Mouse (Mus musculus): Measurements from ENCODE around the gene Pkm.
A peak's percentile ranks its signal among the peaks of the same experiment; 100 is the strongest.

Pkm gene

DNA sequence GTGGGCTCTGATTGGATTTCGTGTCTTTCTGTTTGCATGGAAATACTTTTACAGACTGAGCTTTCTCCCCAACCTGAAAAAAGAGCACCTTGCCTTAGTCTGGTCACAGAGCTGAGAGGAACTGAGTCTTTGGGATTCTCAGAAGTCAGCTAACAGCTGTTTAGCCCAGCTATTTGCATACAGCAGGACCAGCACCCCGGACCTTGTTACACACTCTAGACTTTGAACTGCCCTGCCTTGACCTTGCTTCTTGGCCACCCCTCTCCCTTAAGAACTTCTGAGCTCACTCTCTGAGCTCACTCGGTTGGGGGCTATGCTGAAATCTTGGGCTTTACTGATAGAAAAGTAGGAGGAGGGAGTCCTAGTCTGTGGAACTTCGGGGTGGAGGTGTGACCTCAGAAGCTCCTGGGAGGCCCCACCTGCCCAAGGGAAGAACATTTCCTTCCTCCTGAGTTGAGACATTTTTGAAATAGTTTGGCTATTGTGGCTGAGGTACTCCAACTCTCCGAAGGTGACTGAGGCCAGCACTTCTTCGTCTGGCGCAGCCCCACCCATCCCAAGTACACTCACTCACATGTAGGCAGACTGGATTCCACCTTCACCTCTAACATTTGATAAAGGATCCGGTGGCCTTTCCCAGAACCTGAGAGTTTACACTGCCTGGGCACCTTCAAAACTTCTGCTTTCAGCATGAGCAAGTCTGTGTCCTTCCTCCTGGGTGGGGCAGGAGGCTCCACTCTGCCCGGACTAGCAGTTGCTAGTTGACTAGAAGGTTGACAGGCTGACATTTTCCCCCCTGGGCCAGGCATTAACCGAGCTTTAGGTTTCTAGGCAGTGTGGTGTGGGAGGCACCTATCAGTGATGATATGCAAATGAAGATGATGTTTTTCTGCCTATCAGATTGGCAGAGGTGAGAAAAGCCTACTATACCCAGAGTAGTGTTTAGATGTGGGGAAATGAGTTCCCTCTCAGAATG lies 51.0 kb downstream of the Pkm start:
- DNase-seq (ENCODE audit: low spot score) = no peak

- peak; percentile 60 for DNase-seq (ENCODE audit: low spot score)
These were observed 53.1 kb downstream of the Pkm start for GRCm38 (mm10) chr9:59709225-59709624.

- no peak for DNase-seq (ENCODE audit: low spot score)
These were observed 60.2 kb downstream of the Pkm start for GRCm38 (mm10) chr9:59716275-59716898.

- no peak for DNase-seq (ENCODE audit: low spot score)
These were observed 62.1 kb downstream of the Pkm start for GRCm38 (mm10) chr9:59718237-59718636.

- no peak for DNase-seq (ENCODE audit: low spot score)
These were observed 65.0 kb downstream of the Pkm start for GRCm38 (mm10) chr9:59721144-59721543.

DNA sequence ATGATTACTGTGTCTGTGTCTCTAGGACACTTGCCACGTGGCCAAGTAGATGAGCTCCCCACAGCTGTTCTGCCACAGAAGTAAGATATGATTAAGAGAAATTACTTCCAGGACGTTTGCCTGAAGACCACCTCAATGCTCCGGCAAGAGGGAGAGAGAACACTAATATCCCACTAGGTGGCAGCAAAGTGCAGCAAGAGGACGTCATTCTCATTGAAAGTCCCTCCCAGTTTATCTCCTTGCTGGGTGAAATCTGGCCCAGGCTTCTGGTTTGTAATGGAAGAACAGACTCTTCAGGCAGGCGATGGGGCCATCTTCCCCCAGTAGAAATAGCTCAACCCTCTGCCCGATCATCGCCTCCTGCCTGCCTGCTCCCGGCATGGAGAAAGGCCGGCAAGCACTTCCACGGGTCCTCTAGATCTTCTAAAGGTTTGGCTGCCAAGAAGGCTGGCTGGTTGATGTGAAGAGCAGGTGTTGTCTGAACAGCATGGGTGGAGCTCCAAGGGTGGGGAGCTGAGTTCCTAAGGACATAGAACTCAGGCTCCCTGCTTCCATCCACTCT lies 67.0 kb downstream of the Pkm start:
- peak; percentile 67 for DNase-seq (ENCODE audit: low spot score)

GRCm38 (mm10) chr9:59723791-59724442 lies 67.7 kb downstream of the Pkm start:
- peak; percentile 71 for DNase-seq (ENCODE audit: low spot score)

DNA sequence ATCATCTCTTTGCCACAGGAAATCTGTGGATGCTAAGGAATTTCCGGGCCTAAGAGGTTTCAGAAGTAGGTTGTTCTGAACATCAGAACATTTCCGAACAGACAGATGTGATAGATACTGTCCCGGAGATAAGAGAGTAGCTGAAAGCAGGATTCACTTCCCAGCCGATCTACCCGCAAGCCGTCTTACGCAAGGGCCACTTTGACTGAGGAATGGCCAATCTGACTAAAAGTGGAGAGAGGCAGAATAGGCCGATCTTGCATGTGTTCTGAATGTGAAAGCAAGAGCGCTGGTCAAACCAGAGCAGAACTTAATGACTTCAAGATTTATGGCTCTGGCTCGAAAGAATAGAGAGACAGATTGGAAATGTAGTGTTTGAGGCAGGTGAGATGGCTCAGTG lies 69.3 kb downstream of the Pkm start:
- no peak for DNase-seq (ENCODE audit: low spot score)

GRCm38 (mm10) chr9:59727569-59728286 lies 71.6 kb downstream of the Pkm start:
- no peak for DNase-seq (ENCODE audit: low spot score)

Measured in testis, postnatal 10 days (tissue).